Mouse (Mus musculus): ENCODE measurements around the gene Galt. TPM values are rescaled to one million over a fixed set of nuclear protein-coding genes. Genes with fewer than 3 reads are reported as not detected.

Gene Galt
- polyA plus RNA-seq, 1 experiment from 2014 or later = 39.7 TPM

DNA sequence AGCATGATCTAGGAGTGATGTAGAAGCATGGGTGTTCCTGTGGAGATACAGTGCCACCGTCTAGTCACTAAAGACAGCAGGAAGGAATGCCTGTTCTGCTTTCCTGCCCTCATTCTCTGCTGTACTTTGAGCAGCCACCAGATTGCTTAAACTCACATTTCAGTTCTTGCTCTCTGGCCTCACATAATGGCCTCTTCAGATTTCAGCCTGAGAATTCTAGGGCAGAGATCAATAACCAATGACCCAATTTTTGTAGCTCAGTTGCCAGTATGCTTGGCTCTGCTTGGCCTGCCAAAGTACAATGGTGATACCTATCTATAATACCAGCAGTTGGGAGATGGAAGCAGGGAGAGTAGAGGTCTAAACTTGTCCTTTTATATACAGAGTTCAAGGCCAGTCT lies 10.0 kb upstream of the Galt start:
- no peak overlapping the region for H3K4me3 ChIP-seq (ENCODE audit: low read depth, low read length)
- H3K9me3 ChIP-seq (ENCODE audit: low read length) = no peaks in the 10 kb centered on the region
- H3K9ac ChIP-seq (replicated peaks; ENCODE audit: low read depth) = no peak overlapping the region
- H3K27me3 ChIP-seq (replicated peaks; ENCODE audit: insufficient read depth, low read length) = no peaks in the 10 kb centered on the region
- ATAC-seq (no peak), DNase-seq (ENCODE audit: low spot score) (no peak)
- no peak overlapping the region for H3K27ac ChIP-seq (ENCODE audit: low read length)
- no peak for TF ChIP-seq EP300 (IDR thresholded peaks at IDR 0.05)
- TF ChIP-seq CTCF (IDR thresholded peaks at IDR 0.05) = no peak
- peaks cover 5% of the 10 kb centered on the region; the same call in 1 of the 2 replicates for H3K4me1 ChIP-seq (ENCODE audit: insufficient read depth, low read depth, low read length)
- H3K36me3 ChIP-seq (ENCODE audit: insufficient read depth, low read length) = no peaks in the 10 kb centered on the region
- no peak overlapping the region for H3K4me2 ChIP-seq (replicated peaks; ENCODE audit: low read depth, low read length)
- WGBS = 46% methylated on average over 1 of the region's 1 CpGs

DNA sequence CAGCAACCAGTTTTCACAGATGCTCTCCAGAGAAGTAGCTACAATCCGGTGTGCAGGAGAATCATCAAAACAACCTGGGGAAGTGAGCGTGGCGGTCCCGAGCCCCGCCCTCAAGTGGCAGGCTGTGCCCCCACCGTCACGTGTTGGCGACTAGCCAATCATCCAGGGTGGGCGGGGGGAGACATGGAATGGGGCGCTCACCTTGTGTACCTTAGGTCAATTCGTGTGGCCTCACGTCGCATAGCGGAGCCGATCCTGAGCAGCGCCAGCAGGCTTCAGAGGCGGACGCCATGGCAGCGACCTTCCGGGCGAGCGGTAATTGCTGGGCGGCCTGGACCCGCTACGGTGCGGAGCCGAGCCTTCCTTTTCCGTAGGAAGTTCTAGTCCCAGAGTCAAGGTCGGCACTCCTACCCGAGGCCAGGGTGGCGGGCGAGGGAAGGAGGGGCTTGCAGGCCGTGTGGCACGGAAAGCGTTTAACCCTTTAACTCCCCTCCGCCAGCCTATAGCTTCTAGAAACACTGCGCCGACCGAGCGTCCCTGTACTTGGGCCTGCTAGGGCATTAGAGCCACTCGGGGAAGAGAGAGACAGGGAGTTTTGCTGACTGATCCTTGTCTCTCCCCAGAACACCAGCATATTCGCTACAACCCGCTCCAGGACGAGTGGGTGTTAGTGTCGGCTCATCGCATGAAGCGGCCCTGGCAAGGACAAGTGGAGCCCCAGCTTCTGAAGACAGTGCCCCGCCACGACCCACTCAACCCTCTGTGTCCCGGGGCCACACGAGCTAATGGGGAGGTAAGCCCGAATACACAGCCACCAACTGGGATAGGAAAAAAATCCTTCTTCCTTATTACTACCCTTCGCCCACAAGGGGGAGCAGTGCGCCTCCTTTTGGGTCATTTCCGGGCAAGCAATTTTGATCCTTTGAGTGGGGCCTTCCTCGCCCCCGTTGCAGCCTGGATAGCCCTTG lies 594 bp downstream of the Galt start, which contains the start of gene Sigmar1:
TSS of gene Sigmar1 (minus strand) at position 820 of the 968 bp plus-strand sequence.
- Histone ChIP-seq H3K4me3 (ENCODE audit: low read depth, low read length) (peak within 1 kb of the TSS; percentile 55), H3K4me1 (ENCODE audit: insufficient read depth, low read depth, low read length) (peaks cover 5% of the 10 kb centered on the region; the same call in 1 of the 2 replicates), H3K36me3 (ENCODE audit: insufficient read depth, low read length) (no peaks in the 10 kb centered on the region), H3K27ac (ENCODE audit: low read length) (peak within 1 kb of the TSS; percentile 82), H3K27me3 (replicated peaks; ENCODE audit: insufficient read depth, low read length) (no peaks in the 10 kb centered on the region), H3K4me2 (replicated peaks; ENCODE audit: low read depth, low read length) (peak within 1 kb of the TSS; percentile 92), H3K9me3 (ENCODE audit: low read length) (no peaks in the 10 kb centered on the region), H3K9ac (replicated peaks; ENCODE audit: low read depth) (peak within 1 kb of the TSS; percentile 73)
- whole genome bisulfite sequencing = under 1% methylated on average over 53 of the region's 57 CpGs
- TF ChIP-seq EP300 (IDR thresholded peaks at IDR 0.05) = peak; percentile 34; the same call in 1 of the 2 replicates
- TF ChIP-seq CTCF (IDR thresholded peaks at IDR 0.05) = peak; percentile 91
- ATAC-seq = peak; percentile 64
- peak; percentile 93 for DNase-seq (ENCODE audit: low spot score)

DNA sequence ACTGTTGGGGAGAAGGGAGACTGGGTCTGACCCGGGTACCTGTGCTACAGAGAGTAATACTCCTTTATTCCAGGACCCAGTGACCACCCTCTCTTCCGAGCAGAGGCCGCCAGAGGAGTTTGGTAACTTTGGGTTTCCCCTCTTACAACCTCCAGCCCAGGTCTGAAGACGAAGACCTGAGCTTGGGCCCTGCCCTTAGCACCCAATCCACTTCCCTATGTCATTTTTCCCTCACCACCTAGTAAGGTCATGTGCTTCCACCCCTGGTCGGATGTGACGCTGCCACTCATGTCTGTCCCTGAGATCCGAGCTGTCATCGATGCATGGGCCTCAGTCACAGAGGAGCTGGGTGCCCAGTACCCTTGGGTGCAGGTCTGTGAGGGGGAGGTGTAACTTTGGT lies 1.4 kb downstream of the Galt start:
- no peak overlapping the region for H3K27ac ChIP-seq (ENCODE audit: low read length)
- no peak for ATAC-seq
- DNase-seq (ENCODE audit: low spot score) = no peak
- TF ChIP-seq EP300 (IDR thresholded peaks at IDR 0.05) (no peak), CTCF (IDR thresholded peaks at IDR 0.05) (no peak)
- no peaks in the 10 kb centered on the region for H3K9me3 ChIP-seq (ENCODE audit: low read length)
- H3K27me3 ChIP-seq (replicated peaks; ENCODE audit: insufficient read depth, low read length) = no peaks in the 10 kb centered on the region
- peaks cover 12% of the 10 kb centered on the region; the same call in 1 of the 2 replicates for H3K4me1 ChIP-seq (ENCODE audit: insufficient read depth, low read depth, low read length)
- no peak overlapping the region for H3K9ac ChIP-seq (replicated peaks; ENCODE audit: low read depth)
- peak overlapping the region; percentile 55 for H3K4me3 ChIP-seq (ENCODE audit: low read depth, low read length)
- WGBS = 68% methylated on average over 8 of the region's 8 CpGs
- H3K36me3 ChIP-seq (ENCODE audit: insufficient read depth, low read length) = no peaks in the 10 kb centered on the region
- peak overlapping the region; percentile 92 for H3K4me2 ChIP-seq (replicated peaks; ENCODE audit: low read depth, low read length)

DNA sequence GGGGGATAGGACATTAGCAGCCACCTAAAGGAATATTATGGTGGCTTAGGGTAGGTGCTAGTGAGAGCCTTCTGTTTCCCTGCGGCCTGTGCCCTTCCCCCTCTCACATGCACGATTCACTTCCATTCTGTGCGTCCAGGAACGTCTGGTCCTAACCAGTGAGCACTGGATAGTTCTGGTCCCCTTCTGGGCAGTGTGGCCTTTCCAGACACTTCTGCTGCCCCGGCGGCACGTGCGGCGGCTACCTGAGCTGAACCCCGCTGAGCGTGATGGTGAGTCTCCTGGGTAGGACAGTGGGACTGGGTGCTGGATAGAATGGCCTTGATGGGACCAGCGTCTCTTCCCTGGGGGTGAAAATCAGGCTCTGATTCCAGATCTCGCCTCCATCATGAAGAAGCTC lies 2.3 kb downstream of the Galt start:
- no peak for ATAC-seq
- DNase-seq (ENCODE audit: low spot score) = no peak
- Histone ChIP-seq H3K36me3 (ENCODE audit: insufficient read depth, low read length) (no peaks in the 10 kb centered on the region), H3K9me3 (ENCODE audit: low read length) (no peaks in the 10 kb centered on the region), H3K4me1 (ENCODE audit: insufficient read depth, low read depth, low read length) (peaks cover 17% of the 10 kb centered on the region; the same call in 1 of the 2 replicates), H3K9ac (replicated peaks; ENCODE audit: low read depth) (no peak overlapping the region), H3K27me3 (replicated peaks; ENCODE audit: insufficient read depth, low read length) (no peaks in the 10 kb centered on the region), H3K27ac (ENCODE audit: low read length) (no peak overlapping the region), H3K4me3 (ENCODE audit: low read depth, low read length) (no peak overlapping the region), H3K4me2 (replicated peaks; ENCODE audit: low read depth, low read length) (no peak overlapping the region)
- TF ChIP-seq EP300 (IDR thresholded peaks at IDR 0.05) (no peak), CTCF (IDR thresholded peaks at IDR 0.05) (no peak)
- WGBS = 92% methylated on average over 13 of the region's 13 CpGs

DNA sequence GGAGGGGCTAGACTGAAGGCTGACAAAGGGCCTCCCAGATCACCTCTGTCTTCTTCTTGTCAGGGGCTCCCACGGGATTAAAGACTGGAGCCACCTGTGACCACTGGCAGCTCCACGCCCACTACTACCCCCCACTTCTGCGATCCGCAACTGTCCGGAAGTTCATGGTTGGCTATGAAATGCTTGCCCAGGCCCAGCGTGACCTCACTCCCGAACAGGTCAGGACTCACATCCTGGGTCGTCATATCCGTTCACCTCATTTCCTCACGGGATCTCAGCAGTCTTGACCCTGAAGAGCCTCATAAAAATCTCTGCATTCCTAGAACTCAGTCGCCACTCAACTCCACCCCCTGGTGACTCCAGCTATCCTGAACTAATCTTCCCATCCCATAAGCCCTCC lies 3.0 kb downstream of the Galt start:
- 72% methylated on average over 11 of the region's 11 CpGs for WGBS
- no peak for TF ChIP-seq CTCF (IDR thresholded peaks at IDR 0.05)
- TF ChIP-seq EP300 (IDR thresholded peaks at IDR 0.05) = no peak
- Histone ChIP-seq H3K27me3 (replicated peaks; ENCODE audit: insufficient read depth, low read length) (no peaks in the 10 kb centered on the region), H3K4me2 (replicated peaks; ENCODE audit: low read depth, low read length) (no peak overlapping the region), H3K9me3 (ENCODE audit: low read length) (no peaks in the 10 kb centered on the region), H3K4me1 (ENCODE audit: insufficient read depth, low read depth, low read length) (peaks cover 17% of the 10 kb centered on the region; the same call in 1 of the 2 replicates), H3K4me3 (ENCODE audit: low read depth, low read length) (no peak overlapping the region), H3K9ac (replicated peaks; ENCODE audit: low read depth) (no peak overlapping the region), H3K27ac (ENCODE audit: low read length) (no peak overlapping the region), H3K36me3 (ENCODE audit: insufficient read depth, low read length) (no peaks in the 10 kb centered on the region)
- no peak for DNase-seq (ENCODE audit: low spot score)
- no peak for ATAC-seq

DNA sequence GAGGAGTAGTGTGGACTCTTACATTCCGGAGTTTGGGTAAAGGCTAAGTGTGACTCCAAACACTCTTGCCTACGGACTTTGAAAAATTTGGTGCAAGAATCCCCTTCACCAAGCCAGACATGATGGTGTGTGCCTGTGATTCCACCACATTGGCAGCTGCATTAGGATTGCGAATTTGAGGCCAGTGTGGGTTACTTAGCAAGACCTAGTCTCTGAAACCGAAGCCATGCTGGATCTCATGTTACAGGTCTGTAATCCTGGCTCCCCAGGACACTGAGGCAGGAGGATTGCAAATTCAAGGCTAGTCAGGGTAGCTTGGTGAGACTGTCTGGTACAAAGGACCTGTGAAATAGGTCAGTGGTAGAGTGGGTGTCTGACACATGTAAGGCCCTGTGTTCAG lies 3.7 kb downstream of the Galt start:
- H3K9ac ChIP-seq (replicated peaks; ENCODE audit: low read depth) = no peak overlapping the region
- no peak overlapping the region for H3K4me3 ChIP-seq (ENCODE audit: low read depth, low read length)
- H3K36me3 ChIP-seq (ENCODE audit: insufficient read depth, low read length) = no peaks in the 10 kb centered on the region
- no peak overlapping the region for H3K4me2 ChIP-seq (replicated peaks; ENCODE audit: low read depth, low read length)
- WGBS = 89% methylated on average over 4 of the region's 4 CpGs
- TF ChIP-seq EP300 (IDR thresholded peaks at IDR 0.05) = no peak
- TF ChIP-seq CTCF (IDR thresholded peaks at IDR 0.05) = no peak
- H3K27me3 ChIP-seq (replicated peaks; ENCODE audit: insufficient read depth, low read length) = no peaks in the 10 kb centered on the region
- no peak for ATAC-seq
- no peak overlapping the region for H3K27ac ChIP-seq (ENCODE audit: low read length)
- H3K9me3 ChIP-seq (ENCODE audit: low read length) = no peaks in the 10 kb centered on the region
- DNase-seq (ENCODE audit: low spot score) = no peak
- peaks cover 17% of the 10 kb centered on the region; the same call in 1 of the 2 replicates for H3K4me1 ChIP-seq (ENCODE audit: insufficient read depth, low read depth, low read length)

Data from lung, postnatal 0 days (tissue).